Mouse (Mus musculus): ENCODE data around the gene Cnih4. TPM values are rescaled to one million over a fixed set of nuclear protein-coding genes. Genes with fewer than 3 reads are reported as not detected.

Gene Cnih4
- total and polyA plus RNA-seq, 3 experiments = 69.4 to 141 TPM; not detected in 1

DNA sequence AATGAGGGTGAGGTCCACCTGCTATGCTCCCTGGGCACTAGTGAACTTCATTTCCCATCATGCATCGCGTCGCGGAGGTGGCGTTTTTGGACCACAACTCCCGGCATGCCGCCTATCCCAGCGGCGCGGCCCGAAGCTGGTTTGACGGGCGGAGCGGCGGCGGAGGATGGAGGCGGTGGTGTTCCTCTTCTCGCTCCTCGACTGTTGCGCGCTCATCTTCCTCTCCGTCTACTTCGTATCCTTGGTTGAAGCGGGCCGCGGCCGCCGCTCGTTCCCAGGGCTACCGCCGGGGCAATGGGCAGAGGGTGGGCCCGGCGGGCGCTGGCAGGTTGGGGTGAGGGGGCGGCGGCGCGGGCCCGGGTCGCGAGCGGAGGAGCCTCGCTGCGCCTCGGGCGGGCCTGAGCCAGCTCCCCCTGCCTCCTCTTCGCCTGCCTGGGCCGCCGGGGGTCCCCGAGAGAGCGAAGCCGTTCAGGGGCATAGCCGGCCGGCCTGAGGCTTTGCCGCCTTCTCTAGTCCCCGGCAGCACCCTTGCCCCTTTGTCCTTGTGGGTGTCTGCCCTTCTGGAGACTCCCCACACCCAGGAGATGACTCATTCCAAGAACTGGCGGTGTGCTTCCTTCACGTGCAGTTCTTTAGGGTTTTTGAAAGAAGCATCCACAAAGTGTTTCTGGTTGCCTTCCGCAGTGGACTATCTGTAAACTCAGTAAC is 6.5 kb downstream of the Cnih4 start:
- H3K79me2 ChIP-seq (ENCODE audit: control insufficient read depth, insufficient read depth, low read length, poor library complexity) = peaks cover 23% of the 10 kb centered on the region
- TF ChIP-seq E2F4 (IDR thresholded peaks at IDR 0.05; ENCODE audit: borderline replicate concordance, low read depth, low read length) (no peak), RCOR1 (IDR thresholded peaks at IDR 0.05; ENCODE audit: low read depth, low read length) (no peak), NRF1 (IDR thresholded peaks at IDR 0.05; ENCODE audit: insufficient read depth, low read depth, low read length, poor library complexity, severe bottlenecking) (peak; percentile 42; the same call in 1 of the 2 replicates), ELF1 (IDR thresholded peaks at IDR 0.05; ENCODE audit: low read depth, low read length) (peak; percentile 53; the same call in 1 of the 2 replicates), USF2 (IDR thresholded peaks at IDR 0.05; ENCODE audit: borderline replicate concordance in 1 of 2, insufficient read depth in 1 of 2, low read depth in 1 of 2, low read length in 2 of 2) (no peak), POLR2AphosphoS2 (IDR thresholded peaks at IDR 0.05; ENCODE audit: low read length) (peak; percentile 82), TAL1 (IDR thresholded peaks at IDR 0.05; ENCODE audit: low read length) (no peak), POLR2A (IDR thresholded peaks at IDR 0.05; ENCODE audit: control insufficient read depth in 1 of 2, insufficient read depth in 1 of 2, low read depth in 1 of 2, low read length in 2 of 2, poor library complexity in 1 of 2) (peak; percentile 79 to 85), MXI1 (IDR thresholded peaks at IDR 0.05; ENCODE audit: low read depth, low read length) (peak; percentile 88), ZC3H11A (IDR thresholded peaks at IDR 0.05; ENCODE audit: low read depth, low read length) (no peak), MYB (IDR thresholded peaks at IDR 0.05; ENCODE audit: low read depth, low read length) (no peak), CHD2 (IDR thresholded peaks at IDR 0.05; ENCODE audit: low read length) (no peak), KAT2A (conservative IDR thresholded peaks at IDR 0.05; ENCODE audit: low read depth, low read length) (peak; percentile 85), MAX (IDR thresholded peaks at IDR 0.05; ENCODE audit: low read length) (peak; percentile 64), RAD21 (IDR thresholded peaks at IDR 0.05; ENCODE audit: low read depth, low read length) (no peak), HCFC1 (IDR thresholded peaks at IDR 0.05; ENCODE audit: low read depth, low read length) (peak; percentile 99), ETS1 (IDR thresholded peaks at IDR 0.05; ENCODE audit: low read depth, low read length) (0 out of 2 replicates have a peak, but pooled peaks have one; percentile 16), MYC (IDR thresholded peaks at IDR 0.05; ENCODE audit: low read depth, low read length) (peak; percentile 86), NELFE (IDR thresholded peaks at IDR 0.05; ENCODE audit: low read depth, low read length) (peak; percentile 79), POLR2AphosphoS5 (IDR thresholded peaks at IDR 0.05; ENCODE audit: borderline replicate concordance, low read depth, low read length) (no peak), BHLHE40 (IDR thresholded peaks at IDR 0.05; ENCODE audit: borderline replicate concordance, low read depth, low read length) (peak; percentile 85), MAFK (IDR thresholded peaks at IDR 0.05; ENCODE audit: borderline replicate concordance, low read depth, low read length) (no peak), SMC3 (IDR thresholded peaks at IDR 0.05; ENCODE audit: low read depth, low read length) (no peak), CTCF (IDR thresholded peaks at IDR 0.05 in 2 of 3, conservative IDR thresholded peaks at IDR 0.05 in 1 of 3; ENCODE audit: control insufficient read depth in 1 of 3, insufficient read depth in 1 of 3, low read depth in 2 of 3, low read length in 3 of 3, poor library complexity in 1 of 3, severe bottlenecking in 1 of 3) (no peak), GABPA (IDR thresholded peaks at IDR 0.05; ENCODE audit: low read depth, low read length) (no peak), ZMIZ1 (IDR thresholded peaks at IDR 0.05; ENCODE audit: low read depth, low read length) (no peak), CHD1 (IDR thresholded peaks at IDR 0.05; ENCODE audit: low read depth, low read length) (no peak), GATA1 (IDR thresholded peaks at IDR 0.05; ENCODE audit: low read depth, low read length) (no peak), MEF2A (IDR thresholded peaks at IDR 0.05; ENCODE audit: extremely low read depth, insufficient replicate concordance, low read depth, low read length, poor library complexity, severe bottlenecking) (no peak), USF1 (IDR thresholded peaks at IDR 0.05; ENCODE audit: low read depth, low read length) (no peak), TCF12 (IDR thresholded peaks at IDR 0.05; ENCODE audit: low read depth, low read length) (0 out of 2 replicates have a peak, but pooled peaks have one; percentile 45), UBTF (IDR thresholded peaks at IDR 0.05; ENCODE audit: borderline replicate concordance, insufficient read depth, low read depth, low read length) (no peak), ZNF384 (IDR thresholded peaks at IDR 0.05; ENCODE audit: low read depth, low read length) (no peak), EP300 (IDR thresholded peaks at IDR 0.05; ENCODE audit: low read depth in 1 of 2, low read length in 2 of 2) (no peak), SIN3A (IDR thresholded peaks at IDR 0.05; ENCODE audit: low read length) (peak; percentile 72), JUND (IDR thresholded peaks at IDR 0.05; ENCODE audit: low read depth, low read length) (0 out of 2 replicates have a peak, but pooled peaks have one; percentile 46)

More for the DNA sequence above, 6.5 kb downstream of the Cnih4 start:
- H3K36me3 ChIP-seq (ENCODE audit: control insufficient read depth in 1 of 2, insufficient read depth in 2 of 2, low read length in 2 of 2) = peaks cover 2 to 55% of the 10 kb centered on the region in 2 experiments
- peak overlapping the region; percentile 61 to 85 for H3K4me3 ChIP-seq (ENCODE audit: control insufficient read depth in 1 of 2, insufficient read depth in 1 of 2, low read depth in 2 of 2, low read length in 2 of 2)
- peak overlapping the region; percentile 95 for H3K9ac ChIP-seq (ENCODE audit: control insufficient read depth, low read depth, low read length, poor library complexity, severe bottlenecking)
- DNase-seq (ENCODE audit: low read depth, low spot score) = peak; percentile 93
- no peaks in the 10 kb centered on the region for H3K27me3 ChIP-seq (ENCODE audit: control insufficient read depth in 1 of 2, insufficient read depth in 2 of 2, low read length in 2 of 2)
- no peaks in the 10 kb centered on the region for H3K9me3 ChIP-seq (replicated peaks; ENCODE audit: insufficient read depth, low read length)
- H3K27ac ChIP-seq (ENCODE audit: control insufficient read depth, low read depth, low read length) = peak overlapping the region; percentile 46
- H3K4me1 ChIP-seq (ENCODE audit: control insufficient read depth in 1 of 2, insufficient read depth in 2 of 2, low read length in 2 of 2) = peaks cover 15 to 29% of the 10 kb centered on the region in 2 experiments

Measured in MEL (cell line).